Mouse (Mus musculus): ENCODE measurements around the gene Epb41l4b. TPM values are rescaled to one million over a fixed set of nuclear protein-coding genes. Genes with fewer than 3 reads are reported as not detected.

Epb41l4b gene
- polyA plus RNA-seq (2012; rRNA removed): 1.7 and 4.3 TPM in 2 replicates

GRCm38 (mm10) chr4:57143026-57143937 lies at the start of gene Epb41l4b:
Epb41l4b (minus strand) TSS chr4:57143437.

GRCm38 (mm10) chr4:56990215-56990584 lies 153.0 kb downstream of the Epb41l4b start, which contains the start of gene Frrs1l:
Frrs1l (minus strand) TSS chr4:56990391.

GRCm38 (mm10) chr4:56946641-56947640 lies 196.3 kb downstream of the Epb41l4b start, which contains the start of gene Tmem245:
Tmem245 (minus strand) TSS chr4:56947437.

Other genes with a start within 250 kb of the Epb41l4b start
- 6.9 and 11.9 TPM in 2 replicates for gene Tmem245, start 196.0 kb downstream of the Epb41l4b start, polyA plus RNA-seq (2012; rRNA removed)
- 2.1 and 3.1 TPM in 2 replicates for gene Frrs1l, start 153.0 kb downstream of the Epb41l4b start, polyA plus RNA-seq (2012; rRNA removed)
- gene Ptpn3, start 158.4 kb upstream of the Epb41l4b start, polyA plus RNA-seq (2012; rRNA removed): 2.0 and 3.3 TPM in 2 replicates

All from central nervous system, embryonic 11.5 days (tissue).